Mouse (Mus musculus) heart, postnatal 4 days (tissue): ENCODE measurements around the gene Myo1c. TPM values are rescaled to one million over a fixed set of nuclear protein-coding genes. Genes with fewer than 3 reads are reported as not detected.
A peak's percentile ranks its signal among the peaks of the same experiment; 100 is the strongest.

Experiments
- DNase-seq: peaks from one replicate; pipeline ENCODE4 v3.0.0; 2021
- total RNA-seq, 2 experiments: library from RNA; stranded (reverse); gene quantifications; 2 replicates each; pipeline ENCODE4 v1.2.3; 2021

The Myo1c gene
- 100 to 1,000 TPM; 158 to 160 TPM for total RNA-seq

DNA sequence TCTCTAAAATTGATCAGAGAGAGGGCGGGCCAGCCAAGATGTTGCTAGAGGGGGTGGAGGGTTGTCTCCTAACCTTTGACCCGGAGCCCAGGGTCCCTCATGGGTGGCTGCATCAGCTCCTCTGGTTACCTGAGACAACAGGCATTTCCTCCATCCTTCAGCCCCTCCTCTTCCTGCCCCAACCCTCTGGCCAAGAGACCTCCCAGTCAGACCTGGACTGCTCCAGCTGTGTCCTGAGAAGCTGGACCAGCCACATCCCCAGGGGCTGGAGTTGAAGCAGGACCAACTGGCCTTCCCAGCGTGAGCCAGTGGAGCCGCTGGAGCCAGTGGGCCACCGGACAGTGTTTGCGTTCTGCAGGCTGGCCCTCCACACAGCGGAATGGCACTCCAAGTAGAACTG lies at the start of gene Myo1c:
Gene Myo1c (plus strand): TSS at position 194 of the 400 bp plus-strand sequence.
- DNase-seq, result peak; percentile 75

DNA sequence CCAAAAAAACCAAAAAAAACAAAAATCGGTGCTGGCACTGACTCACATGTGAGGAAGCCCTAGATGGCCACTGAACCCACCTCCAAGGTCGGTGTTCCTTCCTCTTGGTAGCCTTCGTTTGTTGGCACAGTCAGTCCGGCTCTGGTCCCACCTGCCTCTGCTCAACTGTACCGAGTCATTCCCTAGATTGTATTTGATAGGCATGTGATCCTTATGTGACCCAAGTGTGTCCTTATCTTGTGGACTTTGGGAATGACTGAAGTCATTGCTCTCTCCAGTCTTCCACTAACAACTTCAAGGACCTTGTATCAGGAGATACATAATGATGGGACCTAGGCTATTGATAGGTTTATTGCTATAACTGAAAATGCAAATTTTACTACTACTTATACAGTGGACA lies 45.5 kb upstream of the Myo1c start:
- DNase-seq, result no peak

GRCm38 (mm10) chr11:75605318-75605717 lies 45.0 kb upstream of the Myo1c start:
- DNase-seq, result no peak

- DNase-seq, result no peak
Observed at GRCm38 (mm10) chr11:75608776-75609175, 41.5 kb upstream of the Myo1c start.

- DNase-seq, result no peak
Observed at GRCm38 (mm10) chr11:75610021-75610420, 40.3 kb upstream of the Myo1c start.

GRCm38 (mm10) chr11:75614769-75615168 lies 35.5 kb upstream of the Myo1c start:
- no peak for DNase-seq

DNA sequence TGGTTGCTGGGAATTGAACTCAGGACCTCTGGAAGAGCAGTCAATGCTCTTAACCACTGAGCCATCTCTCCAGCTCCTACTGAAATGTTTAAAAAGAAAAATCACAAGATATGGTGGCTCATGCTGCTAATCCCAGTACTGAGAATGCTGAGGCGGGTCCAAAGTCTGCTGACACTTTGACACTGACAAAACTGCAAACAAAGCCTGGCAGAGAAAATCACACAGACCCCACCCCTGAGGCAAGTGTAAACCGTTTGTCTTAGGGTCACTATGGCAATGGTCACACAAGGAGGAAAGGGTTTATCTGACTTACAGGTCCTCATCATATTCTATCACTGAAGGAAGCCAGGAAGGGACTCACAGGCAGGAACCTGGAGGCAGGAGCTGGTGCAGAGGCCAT lies 34.7 kb upstream of the Myo1c start:
- DNase-seq, result no peak

DNA sequence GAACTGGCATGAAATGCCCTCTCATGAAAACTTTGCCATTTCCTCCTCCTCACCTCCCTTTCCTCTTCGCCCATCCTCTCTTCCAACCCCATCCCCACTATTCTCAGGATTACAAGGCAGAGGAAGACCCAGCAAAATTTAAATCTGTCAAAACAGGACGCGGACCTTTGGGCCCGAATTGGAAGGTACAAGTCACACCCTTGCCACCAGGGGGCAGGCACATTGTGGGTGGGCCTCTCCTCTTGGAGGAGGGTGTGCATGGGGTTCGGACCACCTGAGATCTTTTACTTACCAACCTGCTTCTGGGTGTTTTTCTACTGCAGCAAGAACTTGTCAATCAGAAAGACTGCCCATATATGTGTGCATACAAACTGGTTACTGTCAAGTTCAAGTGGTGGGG lies 31.2 kb upstream of the Myo1c start:
- peak; percentile 60 for DNase-seq

- DNase-seq, result peak; percentile 75
Observed at GRCm38 (mm10) chr11:75620136-75620780, 30.0 kb upstream of the Myo1c start.

GRCm38 (mm10) chr11:75621426-75621825 lies 28.9 kb upstream of the Myo1c start:
- no peak for DNase-seq

DNA sequence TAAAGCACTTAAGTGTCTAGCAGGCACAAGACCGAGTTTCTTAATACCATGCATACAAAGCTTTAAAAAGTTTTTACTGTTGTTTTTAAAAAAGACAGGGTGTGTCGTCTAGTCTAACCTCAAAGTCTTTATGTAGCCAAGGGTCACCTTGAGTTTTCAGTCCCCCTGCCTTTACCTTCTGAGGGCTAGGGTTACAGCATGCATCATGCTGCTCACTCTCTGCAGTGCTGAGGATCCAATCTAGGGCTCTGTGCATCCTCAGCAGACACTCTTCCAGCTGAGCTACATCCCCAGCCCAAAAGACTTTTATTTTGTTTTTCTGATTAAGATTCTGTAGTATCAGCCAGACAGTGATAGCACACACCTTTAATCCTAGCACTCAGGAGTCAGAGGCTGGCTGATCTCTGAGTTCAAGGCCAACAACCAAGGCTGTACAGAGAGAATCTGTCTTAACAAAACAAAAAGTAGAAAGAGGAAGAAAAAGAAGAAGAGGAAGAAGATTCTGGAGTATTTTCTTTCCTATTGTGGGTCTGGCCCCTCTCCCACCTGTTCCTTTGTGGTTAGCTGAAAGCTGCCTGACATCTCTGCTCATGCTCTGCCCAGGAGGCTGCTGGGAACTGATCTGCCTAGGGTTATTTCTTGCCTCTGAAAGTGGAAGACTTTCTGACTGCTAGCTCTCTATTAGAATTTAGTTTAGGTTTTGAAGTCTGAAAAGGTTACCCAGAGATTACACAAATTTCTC lies 27.5 kb upstream of the Myo1c start:
- DNase-seq, result no peak

DNA sequence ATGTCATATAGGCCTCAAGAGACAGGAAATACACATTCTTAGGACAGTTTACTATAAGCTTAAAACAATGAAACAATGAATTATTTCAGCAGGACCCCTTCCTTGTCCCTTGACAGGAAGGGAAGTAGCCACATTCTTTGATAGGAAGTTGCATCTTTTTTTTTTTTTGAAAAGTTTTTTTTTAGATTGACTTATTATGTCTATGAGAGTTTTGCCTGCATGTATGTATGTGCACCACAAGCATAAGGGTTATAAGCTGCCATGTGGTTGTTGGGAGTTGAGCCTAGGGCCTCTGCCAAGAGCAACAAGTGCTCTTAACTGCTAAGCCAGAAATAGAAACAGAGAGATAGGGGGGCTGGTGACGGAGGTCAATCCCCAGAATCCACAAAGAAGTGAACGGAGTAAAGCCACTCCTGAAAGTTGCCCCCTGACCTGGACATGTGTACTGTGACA lies 26.2 kb upstream of the Myo1c start:
- peak; percentile 64 for DNase-seq

- no peak for DNase-seq
Observed at GRCm38 (mm10) chr11:75625820-75626219, 24.5 kb upstream of the Myo1c start.

GRCm38 (mm10) chr11:75630098-75630497 lies 20.2 kb upstream of the Myo1c start:
- no peak for DNase-seq

DNA sequence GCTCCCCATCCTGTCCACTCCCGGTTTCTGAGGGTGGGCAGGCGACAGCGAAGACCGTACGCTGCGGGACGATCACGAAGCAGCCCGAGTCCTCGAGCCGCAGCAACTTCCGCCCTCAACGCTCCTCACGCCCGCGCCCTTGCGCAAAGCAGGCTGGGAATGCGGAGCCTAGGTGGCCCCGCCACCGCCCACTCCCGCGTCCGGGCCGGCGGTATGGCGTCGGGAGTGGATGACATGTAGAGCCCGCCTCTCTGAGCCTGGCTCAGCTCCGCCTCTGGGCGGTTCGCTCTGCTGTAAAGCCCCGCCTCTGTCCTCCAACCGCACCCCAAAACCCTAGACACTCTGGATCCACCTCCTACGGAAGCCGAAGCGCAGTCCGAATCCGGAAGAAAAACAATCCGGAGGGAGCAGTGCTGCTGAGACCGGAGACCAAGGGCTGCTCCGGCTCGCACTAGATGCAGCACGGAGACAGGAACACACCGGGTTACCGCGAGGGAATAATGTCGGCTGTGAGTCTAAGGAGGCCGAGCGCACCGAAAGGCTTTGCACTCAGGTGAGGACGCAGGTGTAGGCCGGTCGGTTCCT lies 19.6 kb upstream of the Myo1c start, which contains the start of gene Inpp5k:
Gene Inpp5k (plus strand): TSS at position 344 of the 585 bp plus-strand sequence.
- DNase-seq, result peak; percentile 96

DNA sequence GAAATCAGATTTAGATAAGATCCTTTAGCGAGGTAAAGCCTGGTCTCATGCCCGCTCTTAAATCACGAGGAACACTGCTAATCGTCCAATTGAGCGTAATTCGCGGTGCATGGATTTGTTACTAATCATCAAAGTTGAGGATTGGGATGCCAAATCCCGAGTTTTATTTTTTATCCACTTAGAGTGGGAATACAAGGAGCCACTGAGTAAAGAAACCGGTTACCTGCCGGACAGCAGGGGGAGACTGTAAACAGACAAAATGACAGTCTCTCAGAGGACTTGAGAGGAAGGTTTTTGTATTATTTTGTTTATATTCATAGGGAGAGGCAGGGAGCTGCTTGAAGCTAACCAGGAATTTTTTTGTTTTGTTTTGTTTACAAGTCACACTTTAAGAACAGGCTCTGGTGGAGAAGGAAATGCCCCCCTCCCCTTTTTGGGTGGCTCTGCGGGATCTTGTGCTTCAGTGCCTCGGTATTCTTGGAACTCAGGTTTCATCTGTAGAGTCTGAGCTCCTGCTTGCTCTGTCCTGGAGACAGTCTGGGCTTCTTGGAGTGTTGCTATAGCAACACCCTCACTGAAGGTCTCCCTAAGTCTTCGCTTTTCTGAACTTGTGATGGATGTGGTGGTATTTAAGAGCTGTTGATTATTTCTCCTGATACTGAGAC lies 18.6 kb upstream of the Myo1c start:
- no peak for DNase-seq

- DNase-seq, result no peak
Observed at GRCm38 (mm10) chr11:75632921-75633320, 17.4 kb upstream of the Myo1c start.

- DNase-seq, result no peak
Observed at GRCm38 (mm10) chr11:75634801-75635200, 15.5 kb upstream of the Myo1c start.

- DNase-seq, result no peak
Observed at GRCm38 (mm10) chr11:75635315-75635714, 15.0 kb upstream of the Myo1c start.

- DNase-seq, result no peak
Observed at GRCm38 (mm10) chr11:75643323-75643722, 7.0 kb upstream of the Myo1c start.

DNA sequence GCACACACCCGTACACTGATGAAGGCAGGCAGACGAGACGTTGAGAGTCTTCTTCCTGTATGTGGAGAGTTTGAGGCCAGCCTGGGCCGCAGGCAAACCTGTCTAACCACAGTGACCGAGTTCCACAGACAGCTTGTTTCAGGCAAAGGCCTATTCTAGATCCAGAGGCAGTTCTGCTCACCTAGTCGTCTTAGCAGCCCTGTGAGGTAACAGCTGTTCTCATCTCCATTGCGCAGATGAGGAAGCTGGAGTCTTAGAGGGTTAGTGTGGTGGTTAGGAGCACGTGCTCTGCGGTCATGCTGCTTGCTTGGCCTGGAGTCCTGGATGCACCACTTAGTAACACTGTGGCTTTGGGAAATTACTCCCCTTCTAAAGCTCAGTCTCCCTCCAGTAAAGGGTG lies 5.6 kb upstream of the Myo1c start:
- DNase-seq, result no peak

- peak; percentile 72 for DNase-seq
Observed at GRCm38 (mm10) chr11:75647681-75648211, 2.6 kb upstream of the Myo1c start.

DNA sequence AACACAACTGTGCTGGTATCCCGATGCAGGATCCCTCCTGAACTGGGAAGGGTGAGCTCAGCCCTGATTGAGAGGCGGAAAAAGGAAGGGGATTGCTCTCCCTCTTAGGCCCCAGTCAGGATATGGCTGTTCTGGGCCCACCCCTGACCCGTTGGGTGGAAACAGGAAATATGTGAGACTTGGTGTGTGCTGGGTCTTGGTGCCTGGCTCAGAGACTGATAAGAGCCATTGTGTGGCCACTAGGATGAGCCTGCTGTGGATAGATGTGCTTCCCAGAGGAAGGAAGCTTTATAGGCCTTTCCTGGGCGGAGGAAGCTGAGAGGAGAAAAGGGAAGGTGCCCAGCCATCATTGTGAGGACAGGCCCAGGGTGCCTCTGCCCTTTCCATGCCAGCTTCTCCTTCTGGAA lies 1.1 kb upstream of the Myo1c start:
- peak; percentile 60 for DNase-seq
